Mouse (Mus musculus) E14TG2a.4 (cell line): ENCODE results near the gene Rnf26.
A peak's percentile ranks its signal among the peaks of the same experiment; 100 is the strongest.

Experiments
- H3K27me3 ChIP-seq: 2 replicates; pipeline ENCODE4 v1.6.1; 2014; ENCODE audit warnings: low read length, control low read depth; ENCODE audit not compliant: insufficient read depth
- H3K36me3 ChIP-seq: 2 replicates; pipeline ENCODE4 v1.6.1; 2014; ENCODE audit warnings: low read length, control low read depth; ENCODE audit not compliant: insufficient read depth
- H3K4me1 ChIP-seq: replicated peaks from 2 replicates; pipeline ENCODE4 v1.6.1; 2014; ENCODE audit warnings: low read depth, low read length, control low read depth
- H3K4me3 ChIP-seq: replicated peaks from 2 replicates; pipeline ENCODE4 v1.5.1; 2014; ENCODE audit warnings: mild to moderate bottlenecking, low read length
- H3K9me3 ChIP-seq: 2 replicates; pipeline ENCODE4 v1.6.1; 2014; ENCODE audit warnings: low read length, control low read depth
- CTCF ChIP-seq: conservative IDR thresholded peaks from 2 replicates; pipeline ENCODE4 v1.5.1; 2014; ENCODE audit warnings: low read length
- NANOG ChIP-seq: IDR thresholded peaks from 2 replicates; pipeline ENCODE4 v1.6.1; 2014; ENCODE audit warnings: borderline replicate concordance, low read length, mixed read lengths
- POU5F1 ChIP-seq: IDR thresholded peaks from 2 replicates; pipeline ENCODE4 v1.6.1; 2014; ENCODE audit warnings: low read length, borderline replicate concordance

Gene Rnf26

GRCm38 (mm10) chr9:44083392-44084121, 29.8 kb downstream of the Rnf26 start:
- TF ChIP-seq CTCF (no peak), POU5F1 (no peak), NANOG (no peak)
- Histone ChIP-seq H3K9me3 (no peaks in the 10 kb centered on the region), H3K27me3 (peaks cover 90% of the 10 kb centered on the region)

GRCm38 (mm10) chr9:44082266-44082665, 31.1 kb downstream of the Rnf26 start:
- Histone ChIP-seq H3K4me1 (peaks cover 48% of the 10 kb centered on the region), H3K27me3 (peaks cover 92% of the 10 kb centered on the region), H3K4me3 (no peak overlapping the region), H3K36me3 (no peaks in the 10 kb centered on the region), H3K9me3 (no peaks in the 10 kb centered on the region)
- TF ChIP-seq POU5F1 (no peak), CTCF (no peak), NANOG (no peak)

More at GRCm38 (mm10) chr9:44083392-44084121, 29.8 kb downstream of the Rnf26 start:
- Histone ChIP-seq H3K36me3 (no peaks in the 10 kb centered on the region), H3K4me1 (peaks cover 59% of the 10 kb centered on the region), H3K4me3 (peak overlapping the region; percentile 85)

GRCm38 (mm10) chr9:44081581-44081980, 31.7 kb downstream of the Rnf26 start:
- TF ChIP-seq POU5F1, result no peak
- no peak for TF ChIP-seq CTCF
- no peak for TF ChIP-seq NANOG
- peaks cover 46% of the 10 kb centered on the region for H3K4me1 ChIP-seq

GRCm38 (mm10) chr9:44080953-44081352, 32.4 kb downstream of the Rnf26 start:
- TF ChIP-seq POU5F1, result no peak
- TF ChIP-seq CTCF, result no peak
- no peak for TF ChIP-seq NANOG
- Histone ChIP-seq H3K9me3 (no peaks in the 10 kb centered on the region), H3K27me3 (peaks cover 80% of the 10 kb centered on the region), H3K36me3 (no peaks in the 10 kb centered on the region), H3K4me1 (peaks cover 47% of the 10 kb centered on the region), H3K4me3 (no peak overlapping the region)

More at GRCm38 (mm10) chr9:44081581-44081980, 31.7 kb downstream of the Rnf26 start:
- Histone ChIP-seq H3K27me3 (peaks cover 86% of the 10 kb centered on the region), H3K4me3 (no peak overlapping the region), H3K36me3 (no peaks in the 10 kb centered on the region), H3K9me3 (no peaks in the 10 kb centered on the region)

GRCm38 (mm10) chr9:44079997-44080780, 33.1 kb downstream of the Rnf26 start:
- TF ChIP-seq NANOG, result no peak
- TF ChIP-seq CTCF, result no peak
- no peak for TF ChIP-seq POU5F1
- H3K9me3 ChIP-seq, result no peaks in the 10 kb centered on the region
- no peaks in the 10 kb centered on the region for H3K36me3 ChIP-seq
- H3K27me3 ChIP-seq, result peaks cover 72% of the 10 kb centered on the region
- H3K4me1 ChIP-seq, result peaks cover 47% of the 10 kb centered on the region
- H3K4me3 ChIP-seq, result no peak overlapping the region

- no peak overlapping the region for H3K4me3 ChIP-seq
- no peaks in the 10 kb centered on the region for H3K9me3 ChIP-seq
- H3K4me1 ChIP-seq, result peaks cover 52% of the 10 kb centered on the region
- TF ChIP-seq NANOG (no peak), CTCF (no peak), POU5F1 (no peak)
- H3K36me3 ChIP-seq, result no peaks in the 10 kb centered on the region
- H3K27me3 ChIP-seq, result peaks cover 63% of the 10 kb centered on the region
Measured at GRCm38 (mm10) chr9:44078955-44079756, 34.2 kb downstream of the Rnf26 start.

- Histone ChIP-seq H3K4me3 (no peak overlapping the region), H3K9me3 (no peaks in the 10 kb centered on the region), H3K36me3 (no peaks in the 10 kb centered on the region), H3K4me1 (peaks cover 44% of the 10 kb centered on the region), H3K27me3 (peaks cover 54% of the 10 kb centered on the region)
- no peak for TF ChIP-seq CTCF
- TF ChIP-seq POU5F1, result no peak
- no peak for TF ChIP-seq NANOG
Measured at GRCm38 (mm10) chr9:44078136-44078797, 35.0 kb downstream of the Rnf26 start.
